Mouse (Mus musculus) megakaryocyte-erythroid progenitor cell, adult 5-6 weeks (primary cell): ENCODE measurements around the gene Matn3. TPM values are rescaled to one million over a fixed set of nuclear protein-coding genes. Genes with fewer than 3 reads are reported as not detected.

Experiments used
- ATAC-seq: replicated peaks from 2 replicates; pipeline ENCODE4 v1.8.0; 2016; ENCODE audit warnings: mild to moderate bottlenecking, inconsistent platforms; ENCODE audit not compliant: severe bottlenecking, poor library complexity, low FRiP score, low TSS enrichment
- total RNA-seq, 2 experiments: library from RNA; stranded (forward) in 1 of 2; stranded (reverse) in 1 of 2; fragments of 200-1000, 215-1000 nt in 1 of 2; fragments of >200 nt in 1 of 2; fragmentation: Nextera tagmentation in 1 of 2; gene quantifications; 2 replicates each; pipeline ENCODE4 v1.2.3; 2014 to 2017

Gene Matn3
- total RNA-seq, 2 experiments from 2014 or later: not detected

DNA sequence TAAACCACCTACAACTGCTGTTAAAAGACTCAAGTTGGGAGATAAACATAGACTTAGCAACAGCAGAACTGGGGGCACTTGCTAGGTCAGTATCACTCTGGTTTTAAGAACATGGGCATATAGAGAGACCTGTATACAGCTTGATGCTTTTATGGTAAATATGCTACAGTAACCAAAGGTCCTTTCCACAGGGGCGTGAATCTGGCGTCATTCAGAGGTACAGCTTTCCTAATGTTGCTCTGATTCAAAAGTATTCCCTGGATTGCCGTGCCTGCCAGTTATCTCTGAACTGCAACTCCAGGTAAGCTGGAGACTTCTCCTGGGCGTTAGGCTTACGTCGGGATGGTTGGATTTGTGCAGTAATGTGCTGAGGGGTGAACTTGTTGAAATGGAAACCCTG, 60.1 kb downstream of the Matn3 start:
- ATAC-seq: no peak

DNA sequence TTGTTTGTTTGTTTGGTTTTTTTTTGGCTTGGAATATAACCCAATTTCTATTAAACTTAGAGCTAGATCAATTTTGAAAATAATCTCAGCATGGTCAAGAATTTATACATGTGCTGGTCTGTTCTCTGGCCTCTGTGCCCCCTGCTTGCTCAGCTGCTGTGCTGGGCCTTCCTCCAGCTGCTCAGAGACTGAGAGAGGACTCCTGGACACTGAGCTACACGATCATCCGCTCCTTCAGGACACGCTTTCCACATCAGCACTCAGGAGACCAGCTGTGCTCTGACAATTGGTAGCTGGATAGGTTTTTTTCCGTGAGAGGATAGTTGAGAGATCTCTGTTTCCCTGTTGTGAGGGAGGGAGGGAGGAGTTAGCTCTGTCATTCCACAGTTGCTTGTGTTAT, 62.6 kb downstream of the Matn3 start:
- ATAC-seq: no peak

DNA sequence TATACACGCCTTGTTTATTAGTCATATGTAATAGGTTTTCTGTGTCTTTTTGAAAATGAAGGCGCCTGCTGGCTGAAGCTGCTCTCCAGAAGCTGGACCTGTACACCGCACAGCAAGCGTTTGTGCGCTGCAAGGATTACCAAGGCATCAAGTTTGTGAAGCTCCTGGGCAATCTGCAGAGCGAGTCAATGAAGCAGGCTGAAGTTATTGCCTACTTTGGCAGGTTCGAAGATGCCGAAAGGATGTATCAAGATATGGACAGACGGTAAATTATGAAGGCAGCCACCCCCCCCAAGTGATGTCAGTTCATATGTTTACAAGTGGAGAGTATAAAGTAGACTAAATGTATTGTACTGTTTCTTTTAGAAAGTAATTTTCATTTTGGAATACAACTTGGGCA, 68.6 kb downstream of the Matn3 start:
- no peak for ATAC-seq

- ATAC-seq: no peak
These were observed 72.7 kb downstream of the Matn3 start for GRCm38 (mm10) chr12:9020431-9020830.

GRCm38 (mm10) chr12:9020986-9021385, 73.3 kb downstream of the Matn3 start:
- ATAC-seq: no peak

Other genes starting within 250 kb of the Matn3 start
- gene Sdc1, start 176.6 kb upstream of the Matn3 start, total RNA-seq (2014; fragmentation: Nextera tagmentation): 2.0 and 3.1 TPM in 2 replicates
- gene Sdc1, start 176.6 kb upstream of the Matn3 start, total RNA-seq (2017): 1.8 and 2.4 TPM in 2 replicates
- 50.3 and 55.2 TPM in 2 replicates for gene Laptm4a, start 26.3 kb upstream of the Matn3 start, total RNA-seq (2014; fragmentation: Nextera tagmentation)
- 104 and 135 TPM in 2 replicates for gene Laptm4a, start 26.3 kb upstream of the Matn3 start, total RNA-seq (2017)
- 5.8 and 6.5 TPM in 2 replicates for gene Wdr35, start 26.0 kb downstream of the Matn3 start, total RNA-seq (2014; fragmentation: Nextera tagmentation)
- gene Wdr35, start 26.0 kb downstream of the Matn3 start, total RNA-seq (2017): 5.4 and 7.5 TPM in 2 replicates
- gene Ttc32, start 82.1 kb downstream of the Matn3 start, total RNA-seq (2014; fragmentation: Nextera tagmentation): 15.6 and 16.8 TPM in 2 replicates
- 12.9 and 17.7 TPM in 2 replicates for gene Ttc32, start 82.1 kb downstream of the Matn3 start, total RNA-seq (2017)